Mouse (Mus musculus) ES-E14 (cell line): Measurements from ENCODE around the gene Moxd1.

Experiments
- CHD2 ChIP-seq: IDR thresholded peaks from 2 replicates; pipeline ENCODE4 v1.6.1; 2014; ENCODE audit warnings: mild to moderate bottlenecking, low read depth, low read length, inconsistent platforms
- HCFC1 ChIP-seq: IDR thresholded peaks from 2 replicates; pipeline ENCODE4 v1.6.1; 2012; ENCODE audit warnings: low read length, inconsistent platforms, borderline replicate concordance; ENCODE audit not compliant: insufficient read depth
- ZC3H11A ChIP-seq: IDR thresholded peaks from 2 replicates; pipeline ENCODE4 v1.6.1; 2012; ENCODE audit warnings: low read depth, mild to moderate bottlenecking, inconsistent platforms, low read length, borderline replicate concordance
- ZNF384 ChIP-seq: IDR thresholded peaks from 2 replicates; pipeline ENCODE4 v1.6.1; 2012; ENCODE audit warnings: low read depth, low read length, inconsistent platforms

DNA sequence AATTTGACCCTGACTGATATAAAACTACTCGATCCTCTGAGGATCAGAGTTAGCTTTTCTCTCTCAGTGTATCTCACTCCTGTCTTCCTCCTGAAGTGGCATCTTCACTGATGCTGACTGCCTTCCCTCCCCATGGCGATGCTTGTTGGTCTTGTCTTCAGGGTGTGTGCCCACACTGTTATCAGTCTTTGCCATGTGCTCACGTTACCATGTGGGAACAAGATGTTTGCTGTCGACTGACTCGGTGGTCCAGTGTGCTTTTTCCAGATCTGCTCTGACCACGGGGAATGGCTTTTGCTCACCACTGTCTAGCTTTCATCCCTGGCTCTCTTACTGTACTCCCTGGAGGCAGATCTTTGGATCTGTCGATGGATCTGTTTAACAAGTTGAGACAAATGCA lies 34.8 kb downstream of the Moxd1 start:
- TF ChIP-seq ZC3H11A (no peak), ZNF384 (no peak), CHD2 (no peak), HCFC1 (no peak)
